Mouse (Mus musculus): ENCODE results near the gene Sptb. TPM values are rescaled to one million over a fixed set of nuclear protein-coding genes. Genes with fewer than 3 reads are reported as not detected.
A peak's percentile ranks its signal among the peaks of the same experiment; 100 is the strongest.

The Sptb gene
- polyA plus RNA-seq, 1 experiment: 18.9 TPM

DNA sequence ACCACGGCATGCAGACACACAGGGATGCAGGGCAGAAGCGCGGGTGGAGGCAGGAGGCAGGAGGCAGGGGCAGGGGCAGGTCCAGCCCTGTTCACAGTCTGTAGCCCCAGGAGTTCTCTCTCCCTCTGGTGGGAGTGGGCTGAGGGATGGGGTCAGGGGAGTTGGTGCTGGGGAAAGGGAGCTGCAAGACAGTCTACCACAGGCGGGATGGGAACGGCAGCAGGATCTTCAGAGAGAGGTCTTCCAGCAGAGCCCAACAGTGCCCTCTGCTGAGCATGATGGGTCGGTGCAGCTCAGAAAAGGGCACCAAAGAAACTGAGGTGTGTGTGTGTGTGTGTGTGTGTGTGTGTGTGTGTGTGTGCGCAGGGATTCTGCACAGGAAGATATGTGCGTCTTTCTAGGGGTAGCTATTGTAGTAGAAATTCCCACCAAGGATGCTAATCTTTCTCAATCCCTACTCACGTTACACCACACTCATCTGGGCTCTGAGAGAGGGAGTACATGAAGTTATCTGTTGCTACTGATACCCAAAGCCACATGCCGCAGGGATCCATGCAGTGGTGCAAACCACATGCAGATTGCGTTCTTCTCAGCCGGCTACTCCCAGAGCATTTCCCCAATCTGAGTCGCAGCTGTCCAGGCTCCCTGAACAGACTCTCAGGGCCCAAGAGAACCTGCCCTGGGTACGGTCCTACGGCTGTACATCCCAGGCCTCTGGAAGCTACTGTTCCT, 113.9 kb downstream of the Sptb start:
- TF ChIP-seq CTCF (IDR thresholded peaks at IDR 0.05; ENCODE audit: extremely low read depth, insufficient read depth, insufficient read length, insufficient replicate concordance): peak; percentile 90
- no peak for TF ChIP-seq POLR2A (IDR thresholded peaks at IDR 0.05; ENCODE audit: low read depth, low read length)
- Histone ChIP-seq H3K4me3 (ENCODE audit: extremely low read depth, insufficient read depth, insufficient read length) (no peak overlapping the region), H3K36me3 (ENCODE audit: control insufficient read depth, insufficient read depth, low read length) (no peaks in the 10 kb centered on the region), H3K4me1 (ENCODE audit: control insufficient read depth, insufficient read depth, insufficient read length) (no peaks in the 10 kb centered on the region; the same call in 1 of the 2 replicates), H3K27ac (ENCODE audit: insufficient read depth, low read length) (no peak overlapping the region), H3K27me3 (ENCODE audit: control insufficient read depth, insufficient read depth, low read length) (no peaks in the 10 kb centered on the region)
- DNase-seq (ENCODE audit: low read depth in 1 of 2, low spot score in 2 of 2): peak; percentile 34 to 54
- 53% methylated on average over 15 of the region's 15 CpGs for WGBS

DNA sequence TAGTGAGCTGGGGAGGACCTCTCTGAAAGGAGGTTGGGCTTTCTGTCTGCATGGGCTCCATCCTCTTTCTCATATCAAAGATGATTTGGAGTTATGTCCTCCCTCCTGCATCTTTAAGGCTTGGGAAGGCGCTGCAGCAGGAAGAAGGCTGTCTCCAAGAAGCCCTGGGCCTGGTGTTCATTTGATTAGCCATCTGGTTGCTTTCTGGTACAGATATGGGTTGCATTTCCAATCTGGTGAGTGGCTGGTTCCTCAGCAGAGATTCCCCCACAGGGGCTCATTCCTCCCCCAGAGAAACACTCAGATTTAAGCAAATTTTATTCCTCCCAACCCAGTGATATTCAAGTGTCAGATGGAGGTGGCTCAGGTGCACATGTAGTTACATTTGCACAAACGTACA, 114.5 kb downstream of the Sptb start:
- no peak for DNase-seq (ENCODE audit: low read depth in 1 of 2, low spot score in 2 of 2)
- H3K27ac ChIP-seq (ENCODE audit: insufficient read depth, low read length): no peak overlapping the region
- no peaks in the 10 kb centered on the region; the same call in 1 of the 2 replicates for H3K4me1 ChIP-seq (ENCODE audit: control insufficient read depth, insufficient read depth, insufficient read length)
- no peaks in the 10 kb centered on the region for H3K27me3 ChIP-seq (ENCODE audit: control insufficient read depth, insufficient read depth, low read length)
- H3K4me3 ChIP-seq (ENCODE audit: extremely low read depth, insufficient read depth, insufficient read length): no peak overlapping the region
- TF ChIP-seq POLR2A (IDR thresholded peaks at IDR 0.05; ENCODE audit: low read depth, low read length) (no peak), CTCF (IDR thresholded peaks at IDR 0.05; ENCODE audit: extremely low read depth, insufficient read depth, insufficient read length, insufficient replicate concordance) (no peak)
- no peaks in the 10 kb centered on the region for H3K36me3 ChIP-seq (ENCODE audit: control insufficient read depth, insufficient read depth, low read length)
- 88% methylated on average over 2 of the region's 2 CpGs for WGBS

DNA sequence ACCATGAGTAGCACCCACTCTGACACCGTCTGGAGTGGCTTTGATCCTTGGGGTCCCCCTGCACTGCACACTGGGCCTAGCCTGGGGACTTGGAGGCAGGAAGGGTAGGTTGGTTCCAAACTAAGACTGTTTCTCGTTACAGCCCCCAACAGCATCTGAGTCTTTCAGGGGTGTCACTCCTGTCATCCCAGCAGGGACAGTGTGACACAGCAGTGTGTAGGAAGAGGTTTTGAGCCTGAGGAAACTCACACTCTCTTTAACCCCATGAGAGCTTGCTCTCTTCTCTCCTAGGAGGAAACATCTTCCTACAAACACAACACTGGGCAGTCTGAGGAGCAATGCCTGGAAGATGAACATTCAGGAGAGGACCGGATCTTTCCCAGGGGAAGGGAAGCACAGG, 115.8 kb downstream of the Sptb start:
- no peak for DNase-seq (ENCODE audit: low read depth in 1 of 2, low spot score in 2 of 2)
- Histone ChIP-seq H3K36me3 (ENCODE audit: control insufficient read depth, insufficient read depth, low read length) (no peaks in the 10 kb centered on the region), H3K4me3 (ENCODE audit: extremely low read depth, insufficient read depth, insufficient read length) (no peak overlapping the region), H3K4me1 (ENCODE audit: control insufficient read depth, insufficient read depth, insufficient read length) (no peaks in the 10 kb centered on the region; the same call in 1 of the 2 replicates), H3K27me3 (ENCODE audit: control insufficient read depth, insufficient read depth, low read length) (no peaks in the 10 kb centered on the region), H3K27ac (ENCODE audit: insufficient read depth, low read length) (peak overlapping the region; percentile 61; the same call in 1 of the 2 replicates)
- WGBS: 78% methylated on average over 3 of the region's 3 CpGs
- TF ChIP-seq CTCF (IDR thresholded peaks at IDR 0.05; ENCODE audit: extremely low read depth, insufficient read depth, insufficient read length, insufficient replicate concordance): no peak
- no peak for TF ChIP-seq POLR2A (IDR thresholded peaks at IDR 0.05; ENCODE audit: low read depth, low read length)

DNA sequence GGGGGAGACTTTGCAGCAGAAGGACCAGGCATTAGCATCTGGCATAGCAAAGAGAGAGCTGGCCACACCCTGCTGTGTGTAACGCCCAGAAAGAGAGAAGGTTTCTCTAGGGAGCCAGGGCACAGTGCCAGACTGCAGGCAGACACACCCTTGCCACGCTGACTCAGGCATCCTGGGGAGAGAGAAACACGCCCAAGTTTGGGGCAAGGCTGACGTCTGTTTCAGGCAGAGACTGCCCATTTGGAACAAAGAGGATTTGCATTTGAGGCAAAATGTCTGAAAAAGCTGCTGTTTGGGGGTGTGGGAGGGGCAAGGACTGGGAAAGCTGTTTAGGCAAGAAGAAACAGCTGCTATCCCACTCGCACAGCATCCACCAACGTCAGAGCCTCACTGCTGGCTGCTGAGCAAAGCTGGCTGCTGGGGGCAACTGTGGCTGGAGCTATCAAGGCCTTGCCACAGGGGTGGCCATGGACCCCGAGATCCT, 116.5 kb downstream of the Sptb start:
- H3K27me3 ChIP-seq (ENCODE audit: control insufficient read depth, insufficient read depth, low read length): no peaks in the 10 kb centered on the region
- TF ChIP-seq POLR2A (IDR thresholded peaks at IDR 0.05; ENCODE audit: low read depth, low read length): no peak
- peak overlapping the region; percentile 61; the same call in 1 of the 2 replicates for H3K27ac ChIP-seq (ENCODE audit: insufficient read depth, low read length)
- WGBS: 16% methylated on average over 7 of the region's 7 CpGs
- no peak overlapping the region for H3K4me3 ChIP-seq (ENCODE audit: extremely low read depth, insufficient read depth, insufficient read length)
- peak; percentile 25 to 32 for DNase-seq (ENCODE audit: low read depth in 1 of 2, low spot score in 2 of 2)
- H3K36me3 ChIP-seq (ENCODE audit: control insufficient read depth, insufficient read depth, low read length): no peaks in the 10 kb centered on the region
- H3K4me1 ChIP-seq (ENCODE audit: control insufficient read depth, insufficient read depth, insufficient read length): no peaks in the 10 kb centered on the region; the same call in 1 of the 2 replicates

DNA sequence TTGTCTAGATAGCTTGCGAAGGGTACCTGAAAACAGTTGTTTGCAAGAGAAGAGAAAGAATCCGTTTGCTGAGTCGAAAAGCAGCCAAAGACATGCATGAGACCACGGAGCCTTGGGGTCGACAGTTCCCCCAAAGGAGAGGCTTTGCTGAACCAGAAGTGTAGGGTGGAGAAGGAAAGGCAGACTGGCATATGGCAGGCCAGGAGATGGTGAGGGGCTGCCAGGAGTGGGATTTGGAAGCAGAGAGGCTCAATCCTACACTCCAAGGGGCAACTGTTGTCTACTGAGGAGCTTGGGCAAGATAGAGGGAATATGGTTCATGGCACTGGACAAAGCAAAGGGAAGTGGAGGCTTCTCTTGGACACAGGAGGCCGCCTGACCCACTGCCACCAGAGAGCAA, 117.1 kb downstream of the Sptb start:
- Histone ChIP-seq H3K36me3 (ENCODE audit: control insufficient read depth, insufficient read depth, low read length) (no peaks in the 10 kb centered on the region), H3K4me3 (ENCODE audit: extremely low read depth, insufficient read depth, insufficient read length) (no peak overlapping the region), H3K27me3 (ENCODE audit: control insufficient read depth, insufficient read depth, low read length) (no peaks in the 10 kb centered on the region), H3K27ac (ENCODE audit: insufficient read depth, low read length) (no peak overlapping the region), H3K4me1 (ENCODE audit: control insufficient read depth, insufficient read depth, insufficient read length) (no peaks in the 10 kb centered on the region; the same call in 1 of the 2 replicates)
- 90% methylated on average over 6 of the region's 6 CpGs for WGBS
- no peak for DNase-seq (ENCODE audit: low read depth in 1 of 2, low spot score in 2 of 2)
- TF ChIP-seq POLR2A (IDR thresholded peaks at IDR 0.05; ENCODE audit: low read depth, low read length) (no peak), CTCF (IDR thresholded peaks at IDR 0.05; ENCODE audit: extremely low read depth, insufficient read depth, insufficient read length, insufficient replicate concordance) (no peak)

DNA sequence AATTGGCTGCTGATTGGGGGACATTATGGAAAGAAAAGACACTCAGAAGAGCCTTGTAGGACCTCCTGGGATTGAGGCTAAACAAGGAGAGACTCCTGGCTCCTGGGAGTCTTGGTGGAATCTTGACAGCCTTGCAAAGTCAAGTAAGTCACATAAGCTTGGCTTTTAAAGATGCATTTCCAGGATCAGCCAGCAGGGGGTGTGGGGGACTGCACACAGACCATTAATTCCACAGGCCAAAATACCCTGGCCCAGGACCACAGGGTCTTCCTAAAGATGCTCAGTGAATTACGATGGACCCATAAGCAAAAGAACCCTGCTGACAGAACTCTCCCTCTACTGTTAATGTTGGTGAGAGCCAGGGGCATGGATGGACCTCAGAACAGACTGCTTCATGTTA, 118.1 kb downstream of the Sptb start:
- Histone ChIP-seq H3K4me3 (ENCODE audit: extremely low read depth, insufficient read depth, insufficient read length) (no peak overlapping the region), H3K4me1 (ENCODE audit: control insufficient read depth, insufficient read depth, insufficient read length) (no peaks in the 10 kb centered on the region; the same call in 1 of the 2 replicates), H3K27me3 (ENCODE audit: control insufficient read depth, insufficient read depth, low read length) (no peaks in the 10 kb centered on the region), H3K36me3 (ENCODE audit: control insufficient read depth, insufficient read depth, low read length) (no peaks in the 10 kb centered on the region), H3K27ac (ENCODE audit: insufficient read depth, low read length) (no peak overlapping the region)
- TF ChIP-seq CTCF (IDR thresholded peaks at IDR 0.05; ENCODE audit: extremely low read depth, insufficient read depth, insufficient read length, insufficient replicate concordance) (peak; percentile 49; the same call in 1 of the 2 replicates), POLR2A (IDR thresholded peaks at IDR 0.05; ENCODE audit: low read depth, low read length) (no peak)
- 47% methylated on average over 1 of the region's 1 CpGs for WGBS
- peak; percentile 19 to 30 for DNase-seq (ENCODE audit: low read depth in 1 of 2, low spot score in 2 of 2)

DNA sequence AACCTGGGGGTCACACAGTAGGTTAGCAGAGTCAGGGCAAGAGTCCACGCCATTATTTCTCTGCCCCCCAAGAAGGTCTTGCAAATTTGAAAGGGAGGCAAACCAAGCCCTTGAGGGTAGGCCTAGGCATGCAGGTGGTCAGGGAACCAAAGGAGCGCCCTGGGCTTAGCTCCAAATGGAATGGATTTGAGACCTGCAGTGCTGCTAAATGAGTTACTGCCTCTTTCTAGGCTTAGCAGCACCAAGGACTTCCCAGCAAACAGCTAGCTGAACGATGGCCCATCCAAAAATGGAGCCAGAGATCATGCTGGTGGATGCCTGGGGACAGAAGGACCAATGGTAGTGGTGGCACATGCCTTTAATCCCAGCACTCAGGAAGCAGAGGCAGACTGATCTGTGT, 119.3 kb downstream of the Sptb start:
- WGBS: 91% methylated on average over 3 of the region's 3 CpGs
- TF ChIP-seq POLR2A (IDR thresholded peaks at IDR 0.05; ENCODE audit: low read depth, low read length): no peak
- TF ChIP-seq CTCF (IDR thresholded peaks at IDR 0.05; ENCODE audit: extremely low read depth, insufficient read depth, insufficient read length, insufficient replicate concordance): no peak
- H3K4me3 ChIP-seq (ENCODE audit: extremely low read depth, insufficient read depth, insufficient read length): no peak overlapping the region
- no peak for DNase-seq (ENCODE audit: low read depth in 1 of 2, low spot score in 2 of 2)
- H3K36me3 ChIP-seq (ENCODE audit: control insufficient read depth, insufficient read depth, low read length): no peaks in the 10 kb centered on the region
- H3K4me1 ChIP-seq (ENCODE audit: control insufficient read depth, insufficient read depth, insufficient read length): no peaks in the 10 kb centered on the region; the same call in 1 of the 2 replicates
- no peak overlapping the region for H3K27ac ChIP-seq (ENCODE audit: insufficient read depth, low read length)
- H3K27me3 ChIP-seq (ENCODE audit: control insufficient read depth, insufficient read depth, low read length): no peaks in the 10 kb centered on the region

All from spleen, adult 2 months (tissue).